Mouse (Mus musculus) Muller cell, postnatal 12 days (primary cell): Measurements from ENCODE around the gene Tubb5.
A peak's percentile ranks its signal among the peaks of the same experiment; 100 is the strongest.
"Not testable (repeated sequence)": the region's sequence is repeated elsewhere in the genome, so short reads cannot be mapped to it uniquely, and the experiment has no call there.

Source experiments
- DNase-seq: peaks from one replicate; pipeline ENCODE4 v3.0.0-alpha.2; 2015; ENCODE audit errors: inconsistent ontology term

Tubb5 gene

DNA sequence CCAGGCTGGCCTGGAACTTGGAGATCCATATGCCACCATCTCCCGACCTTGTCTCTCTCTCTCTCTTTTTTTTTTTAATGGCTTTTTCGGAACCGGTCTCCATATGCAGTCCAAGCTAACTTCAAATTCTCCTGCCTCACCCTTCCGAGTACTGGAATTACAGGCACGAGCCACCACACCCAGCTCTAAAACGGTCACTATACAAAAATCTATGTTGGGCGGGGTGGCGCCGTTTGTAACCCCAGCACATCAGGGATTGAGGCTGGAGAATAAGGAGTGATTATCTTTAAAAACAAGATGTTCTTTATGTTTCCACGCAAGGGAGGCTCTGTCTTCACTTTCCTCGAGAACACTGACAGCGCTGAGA lies 22.7 kb upstream of the Tubb5 start:
- no peak for DNase-seq

DNA sequence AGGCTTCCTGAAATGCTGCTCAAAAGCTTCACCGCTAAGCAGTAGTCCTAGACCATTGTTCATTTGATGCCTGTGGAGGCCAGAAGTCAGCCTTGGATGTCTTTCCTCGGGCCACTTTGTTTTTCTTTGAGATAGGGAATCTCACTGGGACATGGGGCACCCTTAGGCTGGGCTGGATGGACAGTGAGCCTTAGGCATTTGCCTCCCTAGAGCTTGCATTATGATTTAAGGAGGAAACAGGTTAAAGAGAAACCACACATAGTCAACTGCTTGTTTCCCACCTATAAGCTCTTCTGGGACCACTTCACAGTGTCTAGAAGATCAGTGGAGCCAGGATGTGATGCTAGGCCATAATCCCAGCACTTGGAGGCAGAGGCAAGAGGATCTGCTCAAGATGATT lies 21.7 kb upstream of the Tubb5 start:
- no peak for DNase-seq

DNA sequence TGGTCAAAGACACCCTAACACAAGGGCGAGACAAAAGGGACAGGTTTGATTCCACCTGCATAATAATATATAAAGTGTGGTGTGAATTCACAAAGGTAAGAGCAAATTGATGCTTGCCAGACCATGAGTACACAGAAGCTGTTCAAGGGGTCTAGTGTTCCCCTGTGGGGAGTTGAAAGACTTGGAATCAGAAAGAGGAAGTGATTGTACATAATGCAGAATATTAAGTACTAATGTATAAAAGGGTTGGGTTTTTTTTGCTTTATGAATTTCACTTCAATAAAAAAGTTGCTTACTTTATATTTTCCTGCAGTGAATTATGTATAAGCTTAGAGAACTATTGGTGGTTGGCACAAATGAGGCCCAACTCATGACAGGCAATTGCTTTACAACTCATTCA lies 21.3 kb upstream of the Tubb5 start:
- DNase-seq = no peak

DNA sequence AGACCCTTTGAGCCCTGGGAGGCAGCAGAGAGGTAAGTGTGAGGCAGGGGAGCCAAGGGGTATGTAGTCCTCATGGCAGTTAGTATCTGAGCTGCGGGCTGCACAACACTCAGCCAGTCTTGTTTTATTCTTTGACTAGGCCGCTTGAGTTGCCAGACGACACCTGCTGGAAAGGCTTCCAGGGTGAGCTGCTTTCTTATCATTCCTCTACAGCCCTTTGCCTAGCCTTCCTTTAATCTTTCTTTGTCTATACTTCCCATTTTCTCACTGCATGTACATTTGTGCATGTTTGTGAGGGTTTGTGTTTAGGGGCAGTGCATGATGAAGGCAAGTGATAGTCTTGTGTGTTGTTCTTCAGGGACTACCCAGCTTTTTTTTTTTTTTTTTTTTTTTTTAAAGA lies 12.9 kb upstream of the Tubb5 start:
- no peak for DNase-seq

DNA sequence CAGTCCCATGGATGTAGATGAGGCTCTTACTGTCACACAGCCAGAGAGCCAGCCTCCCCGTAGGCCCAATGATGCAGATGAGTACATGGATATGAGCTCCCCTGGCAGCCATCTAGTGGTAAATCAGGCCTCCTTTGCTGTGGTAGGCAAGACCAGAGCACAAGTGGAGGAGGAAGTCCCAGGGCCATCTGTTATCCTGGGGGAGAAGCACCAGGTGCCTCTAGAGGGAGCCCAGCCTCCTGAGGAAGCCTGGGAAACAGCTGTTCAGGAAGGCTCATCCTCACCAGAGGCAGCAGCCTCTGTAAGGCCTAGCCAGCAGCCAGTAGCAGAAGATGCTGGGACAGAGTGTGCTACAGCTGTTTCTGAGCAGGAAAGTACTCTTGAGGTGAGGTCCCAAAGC lies 10.0 kb upstream of the Tubb5 start:
- no peak for DNase-seq

DNA sequence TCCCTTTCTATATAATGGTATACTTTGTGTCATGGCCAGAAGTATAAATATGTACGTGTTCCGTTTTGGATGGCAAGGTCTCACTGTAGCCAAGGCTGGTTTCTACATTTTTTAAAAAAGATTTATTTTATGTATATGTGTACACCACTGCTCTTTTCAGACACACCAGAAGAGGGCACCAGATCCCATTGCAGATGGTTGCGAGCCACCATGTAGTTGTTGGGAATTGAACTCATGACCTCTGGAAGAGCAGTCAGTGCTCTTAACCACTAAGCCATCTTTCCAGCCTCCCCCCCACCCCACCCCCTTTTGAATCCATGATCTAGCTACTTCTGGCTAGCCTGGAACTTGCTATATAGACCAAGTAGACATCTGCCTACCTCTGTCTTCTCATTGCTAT lies 5.4 kb upstream of the Tubb5 start:
- no peak for DNase-seq

DNA sequence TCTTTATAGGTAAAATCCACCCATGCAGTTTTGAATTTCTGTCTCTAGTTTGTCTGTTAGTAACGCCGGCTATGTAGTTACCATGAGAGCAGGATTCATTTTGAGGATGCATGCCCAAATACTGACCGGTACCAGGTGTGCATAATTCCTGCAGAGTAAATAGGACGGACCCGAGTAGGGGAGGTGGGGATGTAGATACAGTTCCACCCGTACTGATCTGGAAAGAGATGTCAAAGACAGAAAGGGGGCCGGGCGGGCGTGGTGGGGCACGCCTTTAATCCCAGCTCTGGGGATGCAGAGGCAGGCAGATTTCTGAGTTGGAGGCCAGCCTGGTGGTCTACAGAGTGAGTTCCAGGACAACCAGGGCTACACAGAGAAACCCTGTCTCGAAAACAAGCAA lies 3.9 kb upstream of the Tubb5 start:
- DNase-seq = no peak

DNA sequence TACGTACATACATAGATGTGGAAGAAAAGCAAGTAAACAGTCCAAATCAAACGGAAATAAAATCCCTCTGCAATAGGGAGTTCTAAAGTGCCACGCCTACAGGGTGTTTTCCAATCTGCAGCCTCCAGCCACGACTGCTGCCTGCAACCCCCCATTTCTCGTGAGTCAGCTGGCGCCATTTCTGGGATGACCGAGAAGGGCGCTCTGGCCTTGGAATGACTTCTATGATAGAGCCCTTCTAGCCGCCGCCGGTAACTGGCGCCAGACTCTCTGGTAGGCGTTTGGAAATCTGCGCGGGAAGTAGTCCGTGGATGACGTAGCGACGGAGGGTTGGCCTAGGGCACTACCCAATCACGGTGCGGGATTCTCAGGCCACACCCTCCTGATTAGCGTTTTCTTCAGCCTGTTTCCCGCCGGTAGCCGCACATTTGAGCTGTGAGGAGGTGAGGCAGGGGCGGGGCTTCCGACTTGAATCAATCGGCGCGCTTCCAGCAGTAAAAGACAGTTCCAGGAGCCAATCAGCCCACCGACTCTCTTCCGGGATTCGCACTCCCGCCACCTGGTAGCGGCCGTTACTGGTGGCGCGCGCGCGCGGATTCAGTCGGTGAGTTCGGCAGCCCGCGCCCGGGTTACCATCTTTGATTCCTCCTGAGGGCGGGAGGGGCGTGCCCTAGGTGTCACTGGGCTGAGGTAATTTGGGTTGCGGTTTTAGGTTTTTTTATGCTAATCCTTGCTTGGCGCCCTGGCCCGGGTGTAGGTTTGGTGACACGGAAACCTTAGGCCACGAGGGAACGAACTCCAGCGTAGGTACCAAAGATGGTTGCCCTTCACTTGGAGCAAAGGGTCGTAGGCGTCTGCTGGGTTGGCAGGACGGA lies 3.2 kb upstream of the Tubb5 start, which contains the start of gene Mdc1:
Gene Mdc1, plus strand, starts transcription at position 440 of the 875 bp plus-strand sequence.
- peak; percentile 100 for DNase-seq

DNA sequence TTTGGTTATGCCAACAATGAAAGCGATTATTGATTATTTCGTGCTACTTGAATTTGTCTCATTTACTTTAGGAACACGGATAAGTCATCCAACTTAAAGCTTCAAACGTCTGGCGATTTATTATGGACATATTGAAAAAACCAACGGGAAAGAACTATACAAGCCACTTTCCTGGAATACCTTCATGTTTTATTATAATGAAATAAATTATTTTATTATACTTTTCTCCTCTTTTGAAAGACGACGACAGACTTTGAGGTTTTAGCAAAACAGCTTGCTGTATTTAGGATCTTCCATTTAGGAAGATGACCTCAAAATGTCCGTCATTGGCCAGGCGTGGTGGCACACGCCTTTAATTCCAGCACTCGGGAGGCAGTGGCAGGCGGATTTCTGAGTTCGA lies 2.5 kb upstream of the Tubb5 start:
- no peak for DNase-seq

DNA sequence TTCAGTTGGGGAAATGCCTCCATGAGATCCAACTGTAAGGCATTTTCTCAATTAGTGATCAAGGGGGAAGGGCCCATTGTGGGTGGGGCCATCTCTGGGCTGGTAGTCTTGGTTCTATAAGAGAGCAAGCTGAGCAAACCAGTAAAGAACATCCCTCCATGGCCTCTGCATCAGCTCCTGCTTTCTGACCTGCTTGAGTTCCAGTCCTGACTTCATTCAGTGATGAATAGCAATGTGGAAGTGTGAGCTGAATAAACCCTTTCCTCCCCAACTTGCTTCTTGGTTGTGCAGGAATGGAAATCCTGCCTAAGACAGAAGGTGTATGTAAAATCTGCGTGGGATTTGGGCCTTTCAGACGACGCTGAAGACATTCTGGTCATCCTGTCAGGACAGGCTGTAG lies 896 bp upstream of the Tubb5 start:
- not testable (repeated sequence) for DNase-seq

DNA sequence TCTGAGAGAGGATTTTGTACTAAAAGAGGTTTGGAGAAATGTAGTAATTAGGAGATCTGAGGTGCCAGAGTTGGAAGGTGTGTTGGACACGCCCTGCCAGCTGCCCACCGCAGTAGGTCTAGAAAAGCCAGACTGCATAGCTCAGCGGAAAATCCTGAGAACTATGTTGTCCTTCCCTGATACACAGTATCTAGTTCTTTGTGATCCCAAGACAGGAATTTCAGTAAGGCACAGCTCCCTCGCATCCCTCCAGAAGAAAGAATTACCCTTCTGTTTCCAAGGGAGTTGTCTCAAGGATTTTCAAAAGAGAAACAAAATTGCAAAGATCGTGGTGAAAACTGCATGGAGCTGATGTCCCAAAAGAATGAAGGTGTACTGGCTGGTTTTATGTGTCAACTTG lies 464 bp upstream of the Tubb5 start:
- no peak for DNase-seq

DNA sequence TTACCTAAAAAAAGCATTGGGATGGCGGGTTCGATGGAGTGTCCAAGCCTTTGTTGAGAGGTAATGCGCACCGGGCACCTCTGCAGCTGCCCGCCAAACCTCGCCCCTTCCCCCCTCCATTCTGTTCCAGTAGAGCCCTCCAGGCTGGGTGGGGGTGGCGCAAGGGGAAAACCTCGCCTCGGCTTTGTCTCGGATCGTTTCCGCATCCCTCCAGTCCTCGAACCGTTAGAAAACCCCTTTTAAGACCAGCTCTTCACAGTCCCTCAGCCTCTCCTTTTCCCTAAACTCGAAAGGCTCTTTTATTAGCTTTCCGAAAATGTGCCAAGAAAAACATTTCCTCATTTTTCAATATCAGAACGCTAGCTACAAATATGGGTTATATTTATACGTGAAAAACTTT lies 619 bp downstream of the Tubb5 start:
- peak; percentile 68 for DNase-seq

DNA sequence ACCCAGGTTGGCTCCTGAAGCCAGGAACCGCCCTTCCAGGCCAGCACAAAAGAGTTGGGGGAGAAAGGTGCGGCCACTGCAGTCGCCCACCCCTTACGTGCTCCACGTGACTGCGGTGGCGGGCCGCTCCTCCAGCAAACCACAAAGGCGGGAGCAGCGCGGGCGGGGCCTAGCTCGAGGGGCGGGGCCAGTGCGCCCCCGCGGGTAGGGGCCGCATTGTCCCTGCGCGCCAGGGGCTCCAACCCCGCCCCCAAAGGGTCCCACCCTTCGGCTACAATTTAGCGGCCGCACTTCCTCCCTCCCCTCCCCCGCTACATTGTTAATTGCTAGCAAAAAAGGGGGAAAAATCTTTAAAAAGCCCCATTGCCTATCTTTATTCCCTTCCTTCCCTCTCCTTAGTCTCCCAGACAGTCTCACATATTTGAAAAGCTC lies 1.1 kb downstream of the Tubb5 start:
- peak; percentile 95 for DNase-seq

DNA sequence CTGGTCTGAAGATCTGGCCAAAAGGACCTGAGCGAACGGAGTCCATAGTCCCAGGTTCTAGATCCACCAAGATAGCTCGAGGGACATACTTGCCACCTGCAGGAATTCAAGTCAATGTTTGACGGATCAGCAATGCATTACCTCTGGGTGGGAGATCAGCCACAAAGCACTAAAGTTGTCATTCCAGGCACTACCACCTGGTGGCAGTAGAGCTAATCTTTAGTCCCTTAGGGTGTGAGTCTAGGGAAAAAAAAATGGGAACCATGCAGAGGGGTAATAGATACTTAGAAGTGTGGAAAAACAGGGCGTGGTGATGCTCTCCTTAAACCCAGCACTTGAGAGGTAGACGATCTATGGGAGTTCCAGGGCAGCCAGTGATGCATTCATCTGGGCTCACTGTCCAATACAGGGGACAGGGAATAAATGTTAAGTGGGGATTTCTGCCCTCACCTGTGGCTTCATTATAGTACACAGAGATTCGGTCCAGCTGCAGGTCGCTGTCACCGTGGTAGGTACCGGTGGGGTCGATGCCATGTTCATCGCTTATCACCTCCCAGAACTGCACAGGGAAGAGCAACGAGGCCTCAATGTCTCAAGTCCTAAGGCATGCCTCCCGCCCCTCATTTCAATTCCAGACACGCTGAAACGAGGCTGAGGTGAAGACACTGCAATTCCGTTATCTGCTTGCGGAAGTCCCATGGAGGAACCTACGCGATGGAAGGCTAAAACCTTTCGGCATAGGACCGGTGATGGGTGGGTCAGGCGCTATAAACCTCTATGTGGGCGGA lies 1.7 kb downstream of the Tubb5 start:
- peak; percentile 91 for DNase-seq

DNA sequence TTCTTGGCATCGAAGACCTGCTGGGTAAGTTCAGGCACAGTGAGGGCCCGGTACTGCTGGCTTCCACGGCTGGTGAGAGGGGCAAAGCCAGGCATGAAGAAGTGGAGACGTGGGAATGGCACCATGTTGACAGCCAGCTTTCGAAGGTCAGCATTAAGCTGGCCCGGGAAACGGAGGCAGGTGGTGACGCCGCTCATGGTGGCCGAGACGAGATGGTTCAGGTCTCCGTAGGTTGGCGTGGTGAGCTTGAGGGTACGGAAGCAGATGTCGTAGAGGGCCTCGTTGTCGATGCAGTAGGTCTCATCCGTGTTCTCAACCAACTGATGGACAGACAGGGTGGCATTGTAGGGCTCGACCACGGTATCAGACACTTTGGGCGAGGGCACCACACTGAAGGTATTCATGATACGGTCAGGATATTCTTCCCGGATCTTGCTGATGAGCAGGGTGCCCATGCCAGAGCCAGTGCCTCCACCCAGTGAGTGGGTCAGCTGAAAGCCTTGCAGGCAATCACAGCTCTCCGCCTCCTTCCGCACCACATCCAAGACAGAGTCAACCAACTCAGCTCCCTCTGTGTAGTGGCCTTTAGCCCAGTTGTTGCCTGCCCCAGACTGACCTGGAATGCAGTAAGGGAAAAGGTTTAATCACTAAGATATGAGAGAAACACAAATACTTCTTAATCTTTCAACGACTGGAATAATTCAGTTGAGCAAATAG lies 2.5 kb downstream of the Tubb5 start:
- no peak for DNase-seq

DNA sequence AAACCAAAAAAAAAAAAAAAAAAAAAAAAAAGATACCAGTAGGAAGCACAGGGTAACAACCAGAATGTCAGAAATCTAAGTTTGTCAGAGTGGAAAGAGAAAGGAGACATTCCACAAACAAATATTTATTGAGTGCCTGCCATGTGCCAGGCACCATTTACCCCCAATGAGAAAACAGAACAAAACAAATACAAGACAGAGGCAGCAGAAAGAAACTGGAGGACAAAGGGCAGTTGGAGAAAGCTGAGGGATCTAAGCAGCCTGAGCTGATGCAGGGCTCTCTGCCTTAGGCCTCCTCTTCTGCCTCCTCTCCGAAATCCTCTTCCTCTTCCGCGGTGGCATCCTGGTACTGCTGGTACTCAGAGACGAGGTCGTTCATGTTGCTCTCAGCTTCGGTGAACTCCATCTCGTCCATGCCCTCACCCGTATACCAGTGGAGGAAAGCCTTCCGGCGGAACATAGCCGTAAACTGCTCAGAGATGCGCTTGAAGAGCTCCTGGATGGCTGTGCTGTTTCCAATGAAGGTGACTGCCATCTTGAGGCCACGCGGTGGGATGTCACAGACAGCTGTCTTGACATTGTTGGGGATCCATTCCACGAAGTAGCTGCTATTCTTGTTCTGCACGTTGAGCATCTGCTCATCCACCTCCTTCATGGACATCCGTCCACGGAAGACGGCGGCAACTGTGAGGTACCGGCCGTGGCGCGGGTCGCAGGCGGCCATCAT lies 3.2 kb downstream of the Tubb5 start:
- DNase-seq = no peak

DNA sequence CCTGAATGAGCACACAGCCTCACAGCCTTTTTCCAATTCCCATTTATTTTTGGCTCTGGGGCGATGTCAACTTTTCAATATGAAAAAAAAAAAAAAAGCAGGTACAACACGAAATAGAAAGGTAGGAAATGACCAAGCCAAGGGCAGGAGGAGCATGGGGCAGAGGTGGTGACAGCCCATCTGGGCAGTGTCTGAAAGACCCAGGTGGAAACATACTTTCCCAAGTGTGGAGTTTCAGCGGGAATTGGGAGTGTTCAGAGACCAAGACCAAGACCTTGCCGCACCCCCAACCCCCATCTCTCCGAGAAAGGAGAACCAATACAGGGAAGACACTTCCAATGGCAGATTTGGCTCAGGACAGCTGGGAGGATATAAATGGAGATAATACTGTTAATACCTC lies 4.2 kb downstream of the Tubb5 start:
- no peak for DNase-seq

DNA sequence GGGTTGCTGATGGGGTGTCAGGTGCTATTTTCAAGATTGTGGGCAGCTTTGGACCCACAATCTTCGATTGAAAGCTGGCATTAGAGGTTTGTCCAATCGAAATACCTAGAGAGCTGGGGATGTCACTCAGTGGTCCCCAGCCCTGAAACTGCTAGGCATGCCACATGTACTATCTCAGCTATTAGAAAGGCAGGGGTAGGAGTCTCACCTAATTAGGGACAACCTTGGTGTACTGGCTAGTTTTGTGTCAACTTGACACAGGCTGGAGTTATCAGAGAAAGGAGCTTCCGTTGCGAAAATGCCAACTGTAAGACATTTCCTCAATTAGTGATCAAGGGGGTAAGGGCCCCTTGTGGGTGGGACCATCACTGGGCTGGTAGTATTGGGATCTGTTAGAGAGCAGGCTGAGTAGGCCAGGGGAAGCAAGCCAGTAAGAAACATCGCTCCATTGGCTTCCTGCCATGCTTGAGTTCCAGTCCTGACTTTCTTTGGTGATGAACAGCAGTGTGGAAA lies 4.8 kb downstream of the Tubb5 start:
- no peak for DNase-seq

DNA sequence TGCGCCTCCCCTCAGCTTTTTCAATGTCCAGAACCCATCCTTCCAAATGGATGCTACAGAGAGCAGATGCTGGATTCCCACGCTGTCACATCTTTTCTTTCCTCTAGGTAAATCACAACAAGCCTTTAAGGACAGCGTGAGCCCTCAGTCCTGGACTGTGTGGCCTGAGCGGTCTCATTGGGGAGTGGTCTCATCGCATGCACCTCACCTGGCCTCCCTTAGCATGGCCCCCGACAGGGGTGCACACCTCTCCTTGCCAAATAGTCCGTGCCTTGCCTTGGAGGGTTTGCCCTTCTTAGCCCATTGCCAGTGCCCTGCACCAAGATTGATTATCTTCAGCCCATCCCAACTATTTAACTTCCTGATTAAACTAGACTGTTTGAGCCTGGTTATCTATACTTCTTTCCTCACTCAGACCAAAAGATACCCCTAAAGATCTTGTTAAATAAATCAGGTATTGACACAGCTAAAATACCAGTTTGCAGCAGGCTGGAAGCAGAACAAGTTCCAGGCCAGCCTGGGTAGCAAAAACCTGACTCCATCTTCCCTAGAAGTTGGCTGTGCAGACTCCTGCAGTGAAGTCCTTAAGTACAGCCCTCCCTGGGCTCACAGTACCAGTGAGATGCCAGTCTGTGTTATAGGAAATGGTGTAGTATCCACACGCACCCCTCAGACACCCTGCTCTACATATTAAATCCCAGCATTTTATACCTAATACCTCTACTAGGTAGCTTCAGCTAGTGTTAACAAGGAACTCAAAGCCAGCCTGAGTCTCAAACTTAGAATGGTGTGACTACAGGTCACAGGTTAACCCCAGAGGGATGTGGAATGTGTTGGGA lies 5.5 kb downstream of the Tubb5 start:
- DNase-seq = no peak

DNA sequence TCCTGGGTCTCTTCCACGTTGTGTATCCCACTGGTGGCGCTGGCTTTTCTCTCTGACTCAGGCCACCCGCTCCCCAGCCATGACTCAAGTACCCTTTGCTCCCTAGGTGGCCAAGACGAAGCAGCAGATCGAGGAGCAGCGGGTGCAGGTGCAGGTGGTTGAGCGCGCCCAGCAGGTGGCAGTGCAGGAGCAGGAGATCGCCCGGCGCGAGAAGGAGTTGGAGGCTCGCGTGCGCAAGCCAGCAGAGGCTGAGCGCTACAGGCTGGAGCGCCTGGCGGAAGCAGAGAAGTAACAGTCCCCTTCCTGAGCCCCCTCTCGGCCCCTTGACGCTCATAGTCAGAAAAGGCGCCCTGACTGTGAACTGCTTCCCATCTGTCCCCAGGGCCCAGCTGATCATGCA lies 8.4 kb downstream of the Tubb5 start:
- peak; percentile 86 for DNase-seq
